Mouse (Mus musculus) urinary bladder, postnatal 10 days (tissue): ENCODE results near the gene BC005537.
"Not testable (repeated sequence)": the region's sequence is repeated elsewhere in the genome, so short reads cannot be mapped to it uniquely, and the experiment has no call there.

Experiments
- DNase-seq: peaks from one replicate; pipeline ENCODE4 v3.0.0; 2022; ENCODE audit warnings: low spot score

BC005537 gene

DNA sequence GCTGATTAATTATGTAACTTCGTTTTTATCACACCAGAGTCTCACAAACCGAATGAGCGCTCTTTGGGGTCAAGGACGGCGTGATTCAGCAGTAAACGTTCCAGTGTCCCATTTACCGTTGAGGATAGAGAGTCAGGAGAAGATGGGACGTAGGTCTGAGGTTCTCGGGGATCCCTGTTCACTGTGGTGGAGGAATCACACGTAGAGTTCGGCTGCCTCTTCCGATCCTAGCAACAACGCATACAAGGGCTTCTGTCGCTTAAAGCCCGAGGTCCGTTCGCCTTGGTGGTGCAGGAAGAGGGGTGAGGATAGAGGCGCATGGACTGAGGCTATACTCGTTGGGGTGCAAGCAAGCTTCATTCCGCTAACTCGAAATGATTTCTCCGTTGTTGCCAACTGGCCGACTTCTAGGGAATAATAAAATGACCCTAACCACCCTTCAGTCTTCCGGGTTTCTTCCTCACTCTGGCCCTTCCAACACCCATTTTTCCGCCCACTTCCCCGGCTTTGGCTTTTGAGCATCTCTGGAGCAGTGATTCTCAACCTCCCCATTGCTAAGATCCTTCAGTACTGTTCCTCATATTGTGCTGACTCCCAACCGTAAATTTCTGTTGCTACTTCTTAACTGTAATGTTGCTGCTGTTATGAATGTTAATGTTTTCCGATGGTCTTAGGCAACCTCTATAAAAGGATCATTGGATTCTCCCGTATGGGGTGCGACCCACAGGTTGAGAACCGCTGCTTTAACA is 1.4 kb upstream of the BC005537 start:
- no peak for DNase-seq

DNA sequence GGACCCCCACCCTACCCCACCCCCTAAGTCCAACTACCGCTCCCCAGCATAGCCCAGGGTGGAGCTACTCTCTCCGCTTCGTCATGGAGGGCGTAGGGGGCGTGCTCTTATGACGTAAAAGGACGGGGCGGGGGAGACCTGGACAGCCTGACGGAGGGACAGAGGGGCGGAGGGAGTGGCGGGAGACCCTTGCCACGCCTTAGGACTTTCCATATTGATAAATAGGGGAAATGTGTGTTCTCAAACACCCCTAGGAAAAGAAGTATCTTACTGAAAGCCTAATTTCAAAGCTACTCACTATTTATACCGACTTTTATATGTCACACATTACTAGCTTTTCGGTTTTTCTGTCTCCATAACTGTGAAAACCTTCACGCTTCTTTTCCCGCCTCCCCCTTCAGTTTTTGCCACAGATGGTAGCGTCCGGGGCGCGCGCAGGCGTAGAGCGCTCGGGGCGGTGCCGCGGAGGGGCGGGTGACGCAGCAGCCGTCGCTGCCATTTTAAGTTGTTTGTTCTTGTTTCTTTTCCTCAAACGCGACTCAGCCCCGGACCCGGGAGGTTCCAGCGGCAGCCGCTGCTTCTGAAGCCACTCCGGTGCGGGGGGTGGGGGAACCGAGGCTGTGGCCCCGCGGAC is 666 bp upstream of the BC005537 start:
- DNase-seq, result peak; percentile 91

DNA sequence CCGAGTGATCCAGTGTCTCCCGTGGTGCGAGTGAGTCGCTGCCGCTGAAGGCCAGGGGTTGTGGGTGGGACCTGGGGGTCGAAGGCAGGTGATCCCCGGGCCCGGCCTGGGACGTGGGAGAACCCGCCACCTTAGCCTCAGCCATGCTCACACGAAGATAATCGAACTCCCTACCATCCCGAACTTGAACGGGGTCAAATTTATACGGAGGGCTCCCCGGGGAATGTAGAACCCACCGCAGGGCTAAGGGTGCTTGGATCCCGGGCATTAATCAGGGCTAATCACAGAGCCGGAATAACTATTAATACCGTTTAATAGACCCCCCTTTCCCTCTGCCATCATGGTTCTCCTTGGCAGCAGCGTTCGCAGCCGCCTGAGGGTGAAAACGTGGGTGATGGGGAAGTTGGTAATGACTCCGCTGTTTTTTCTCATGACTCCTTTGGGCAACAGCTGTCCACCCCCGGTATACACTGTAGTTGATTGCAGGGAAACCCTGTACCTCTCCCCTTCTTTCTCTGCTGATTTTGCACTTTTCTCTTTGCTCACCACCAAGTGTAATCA is 754 bp downstream of the BC005537 start:
- DNase-seq, result peak; percentile 13

DNA sequence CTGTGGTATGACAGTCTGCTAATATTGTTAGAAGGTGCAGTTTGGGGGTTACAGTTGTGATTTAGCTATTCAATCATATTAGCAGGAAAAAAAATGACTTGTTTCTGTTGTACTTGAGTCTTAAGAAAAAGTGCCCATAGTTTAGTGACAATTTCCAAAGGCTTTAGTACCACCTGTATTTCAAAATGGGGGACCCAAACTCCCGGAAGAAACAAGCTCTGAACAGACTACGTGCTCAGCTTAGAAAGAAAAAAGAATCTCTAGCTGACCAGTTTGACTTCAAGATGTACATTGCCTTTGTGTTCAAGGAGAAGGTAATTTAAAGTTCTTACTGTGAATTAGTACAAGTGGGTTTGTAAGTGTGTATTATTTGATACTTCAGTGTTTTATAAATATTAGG is 1.7 kb downstream of the BC005537 start:
- DNase-seq, result no peak

DNA sequence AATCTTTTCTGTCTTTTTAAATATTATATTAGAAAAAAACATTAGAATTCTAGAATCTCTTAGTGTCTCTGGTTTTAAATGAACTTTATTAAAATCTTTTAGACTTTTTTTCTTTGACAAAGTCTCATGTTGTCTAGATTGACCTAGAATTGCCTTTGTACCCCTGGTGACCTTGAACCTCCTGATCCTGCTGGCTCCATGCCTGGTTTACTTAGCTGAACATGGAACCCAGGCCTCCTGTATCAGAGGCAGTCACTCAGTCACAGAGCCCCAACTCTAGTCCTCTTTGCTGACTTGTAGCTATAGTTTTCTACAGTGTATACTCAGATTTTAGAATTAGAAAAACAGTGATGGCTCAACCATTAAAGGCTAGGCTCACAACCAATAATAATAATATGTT is 4.6 kb downstream of the BC005537 start:
- no peak for DNase-seq

DNA sequence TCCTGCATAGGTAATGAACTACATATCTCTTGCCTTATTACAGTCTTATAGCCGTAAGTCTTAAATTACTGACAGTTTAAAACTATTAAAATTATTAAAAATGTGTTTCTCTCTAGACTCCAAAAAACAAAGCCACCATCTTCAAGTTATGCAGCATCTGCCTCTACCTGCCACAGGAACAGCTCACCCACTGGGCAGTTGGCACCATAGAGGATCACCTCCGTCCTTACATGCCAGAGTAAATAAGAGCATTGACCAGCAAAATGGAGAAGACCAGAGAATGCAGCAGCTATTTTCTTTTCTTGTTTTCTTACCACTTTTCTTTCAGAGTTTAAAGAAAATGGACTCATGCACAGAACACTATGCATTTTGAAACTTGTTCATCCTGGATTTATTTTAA is 11.1 kb downstream of the BC005537 start:
- DNase-seq, result no peak

DNA sequence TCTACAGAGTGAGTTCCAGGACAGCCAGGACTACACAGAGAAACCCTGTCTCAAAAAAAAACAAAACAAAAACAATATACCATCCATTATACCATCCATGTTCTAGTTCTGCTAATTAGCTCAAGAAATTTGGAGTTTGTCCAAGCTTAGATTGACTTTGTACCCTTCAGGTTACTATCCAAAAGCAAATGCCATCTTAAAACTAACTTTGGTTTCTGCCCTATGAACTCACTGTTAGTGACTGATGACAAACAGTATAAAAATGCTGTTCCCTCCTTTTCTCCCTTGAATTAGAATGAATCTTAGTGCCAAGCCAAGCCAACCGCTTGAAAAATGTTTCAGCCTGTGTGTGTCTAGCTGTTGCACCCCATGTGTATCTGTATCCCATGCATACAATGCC is 13.2 kb downstream of the BC005537 start:
- no peak for DNase-seq

DNA sequence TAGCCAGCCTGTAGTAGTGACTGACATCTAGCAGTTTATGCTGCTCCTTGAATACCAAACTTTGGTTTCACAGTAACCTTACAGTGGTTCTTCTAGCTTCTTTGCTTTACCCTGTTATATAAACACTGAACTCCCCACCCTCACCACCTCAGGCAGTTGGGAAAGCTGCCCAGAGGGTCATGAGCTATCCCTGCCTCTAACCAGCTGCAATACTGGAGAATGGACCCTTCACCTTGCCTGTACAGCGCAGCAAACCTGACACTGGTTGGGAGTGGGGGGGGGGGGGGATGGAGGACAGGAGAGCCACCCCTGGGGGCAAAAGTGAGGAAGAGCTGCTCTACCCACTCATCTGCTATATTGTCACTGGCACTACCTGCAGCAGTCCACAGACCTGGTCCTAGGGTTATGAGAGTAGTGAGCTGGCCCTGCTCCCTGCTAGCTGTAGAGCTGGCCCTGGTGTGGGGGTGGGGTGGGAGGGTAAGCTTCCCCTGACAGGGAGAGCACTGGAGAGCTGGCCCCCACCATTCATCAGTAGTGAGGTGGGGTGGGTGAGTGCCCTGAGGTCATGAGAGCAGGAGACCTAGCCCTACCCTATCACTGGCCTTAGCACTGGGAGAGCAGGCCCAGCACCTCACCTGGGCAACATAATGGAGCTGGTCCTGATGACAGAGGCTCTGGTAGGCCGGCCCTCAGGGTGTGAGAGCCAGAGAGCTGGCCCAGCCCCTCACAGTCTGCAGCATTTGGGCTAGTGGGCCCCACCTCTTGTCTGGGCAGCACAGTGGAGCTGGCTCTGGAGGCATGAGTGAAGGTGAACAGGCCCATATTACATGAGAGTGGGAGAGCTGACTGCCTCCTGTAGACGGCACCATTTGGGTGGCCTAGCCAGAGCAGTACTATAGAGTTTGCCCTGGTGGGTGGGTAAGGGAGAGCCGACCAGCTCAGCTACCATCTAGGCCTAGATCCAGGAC is 15.0 kb downstream of the BC005537 start:
- no peak for DNase-seq

DNA sequence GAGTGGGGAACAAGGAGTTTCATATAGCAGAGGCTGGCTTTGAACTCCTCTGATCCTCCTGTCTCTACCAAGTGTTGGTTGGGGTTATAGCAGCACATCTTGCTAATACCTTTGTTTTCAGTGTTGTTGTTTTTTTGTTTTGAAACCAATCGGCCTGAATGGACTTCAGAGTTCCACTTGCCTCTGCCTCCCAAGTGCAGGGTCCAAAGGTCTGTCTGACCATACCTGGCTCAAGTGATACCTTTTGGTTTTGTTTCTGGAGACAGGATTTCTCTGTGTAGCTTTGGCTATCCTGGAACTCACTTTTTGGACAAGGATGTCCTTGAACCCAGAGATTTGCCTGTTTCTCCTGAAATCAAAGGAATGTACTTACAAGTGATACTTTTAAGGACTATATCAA is 18.5 kb downstream of the BC005537 start:
- DNase-seq, result no peak

DNA sequence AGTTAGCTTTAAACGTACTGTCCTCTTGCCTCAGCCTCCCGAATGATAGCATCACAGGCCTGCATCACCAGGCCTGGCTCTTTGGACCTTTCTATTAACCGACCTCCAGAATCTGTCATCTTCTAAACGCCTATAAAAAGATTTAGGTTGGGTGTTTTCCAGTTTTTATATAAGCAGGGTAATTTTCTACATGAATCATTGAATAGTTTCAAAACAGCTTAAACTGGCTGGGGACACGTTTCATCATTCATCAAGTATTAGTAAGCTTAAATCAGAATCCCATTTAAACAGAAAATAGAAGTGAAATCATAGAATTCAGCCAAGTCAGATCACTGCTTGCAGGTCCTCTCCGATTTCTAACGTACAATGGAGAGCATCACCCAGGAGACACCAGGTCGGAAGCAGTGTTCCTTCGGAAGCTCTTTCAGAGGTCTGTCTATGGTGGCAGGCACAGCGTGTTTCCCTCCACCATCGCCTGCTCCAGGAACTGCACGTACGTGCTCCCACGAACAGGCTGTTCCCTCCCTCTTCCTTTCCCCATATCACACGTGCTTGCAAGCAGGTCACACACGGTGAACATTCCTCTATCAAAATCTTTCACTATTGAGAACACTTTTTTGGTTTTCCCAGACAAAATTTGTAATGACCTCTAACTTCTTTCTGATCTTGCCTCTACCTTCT is 21.3 kb downstream of the BC005537 start:
- DNase-seq, result no peak

DNA sequence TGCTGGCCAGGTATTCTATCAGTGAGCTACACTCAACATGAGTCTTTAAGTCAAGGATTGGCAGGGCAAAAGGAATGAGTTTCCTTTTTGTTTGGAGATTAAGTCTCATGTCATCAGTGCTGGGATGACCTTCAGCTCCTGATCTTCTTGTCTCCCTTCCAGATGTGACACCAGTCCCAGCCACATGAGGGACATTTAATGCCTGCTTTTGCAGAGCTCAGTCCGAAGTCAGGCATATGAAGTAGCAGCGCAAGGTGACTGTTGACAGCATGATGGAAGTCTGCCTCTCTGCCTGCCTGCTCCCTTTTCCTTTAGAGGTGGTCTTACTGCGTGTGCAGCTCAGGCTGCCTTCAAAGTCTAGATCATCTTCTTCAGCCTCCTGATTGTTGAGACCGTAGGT is 23.2 kb downstream of the BC005537 start:
- no peak for DNase-seq

DNA sequence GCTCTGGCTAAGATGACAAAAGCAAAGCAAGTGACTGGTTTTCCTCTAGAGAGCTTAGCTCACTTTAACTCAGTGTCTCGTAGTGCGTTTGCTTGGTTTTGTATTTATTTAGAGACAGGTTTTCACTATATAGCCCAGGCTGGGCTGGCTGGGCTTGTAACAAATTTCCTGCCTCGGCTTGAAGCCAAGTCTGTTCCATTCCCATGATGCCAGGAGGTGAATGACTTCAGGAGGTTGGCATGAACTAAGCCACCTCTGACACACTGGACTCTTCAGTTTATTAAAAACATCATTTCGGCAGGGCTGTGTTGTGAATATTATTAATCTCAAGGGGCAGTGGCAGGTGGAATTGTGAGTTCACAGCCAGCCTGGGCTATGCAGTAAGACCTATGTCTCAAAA is 24.1 kb downstream of the BC005537 start:
- no peak for DNase-seq

DNA sequence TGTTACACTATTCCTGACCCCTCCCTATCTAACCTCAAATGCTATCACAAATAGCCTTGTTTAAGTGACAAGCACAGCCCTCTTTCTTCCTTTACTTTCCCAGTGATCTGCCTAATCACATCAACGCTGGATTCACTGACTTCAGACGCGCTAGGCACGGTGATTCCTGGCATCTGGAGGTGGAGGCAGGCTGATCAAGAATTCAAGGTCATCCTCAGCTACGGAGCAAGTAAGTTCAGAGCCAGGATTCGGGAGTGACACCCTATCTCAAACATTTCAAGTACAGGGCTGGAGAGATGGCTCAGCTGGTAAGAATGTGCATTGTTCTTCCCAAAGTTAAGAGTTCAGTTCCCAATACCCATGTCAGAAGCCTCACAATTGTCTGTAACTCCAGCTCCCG is 24.7 kb downstream of the BC005537 start:
- no peak for DNase-seq

DNA sequence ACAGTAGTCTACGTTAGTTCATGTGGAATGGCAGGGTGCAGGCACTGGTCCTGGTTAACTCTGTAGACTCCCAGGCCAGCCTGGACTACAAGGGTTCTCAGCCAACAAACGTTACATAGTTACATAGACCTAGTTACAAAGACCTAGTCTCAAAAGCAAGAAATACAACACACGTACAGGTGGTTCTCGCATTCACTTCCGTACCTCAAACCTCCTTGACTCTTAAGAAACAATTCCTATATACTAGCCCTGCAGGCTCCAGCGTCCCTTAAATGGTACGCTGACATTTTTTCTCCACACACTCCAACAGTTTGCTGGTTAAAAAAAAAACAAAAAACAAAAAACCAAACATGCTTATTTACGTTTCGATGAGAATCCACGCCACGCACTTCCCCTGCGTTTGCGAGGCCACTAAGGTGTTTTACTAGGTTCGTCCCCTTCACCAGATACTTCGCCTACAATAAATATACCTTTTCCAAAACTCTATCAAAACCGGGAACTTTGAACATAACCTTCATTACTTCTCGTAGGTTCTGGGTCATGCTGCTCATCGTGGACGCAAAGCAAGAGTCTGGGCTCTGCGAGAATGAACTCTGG is 29.4 kb downstream of the BC005537 start:
- no peak for DNase-seq

DNA sequence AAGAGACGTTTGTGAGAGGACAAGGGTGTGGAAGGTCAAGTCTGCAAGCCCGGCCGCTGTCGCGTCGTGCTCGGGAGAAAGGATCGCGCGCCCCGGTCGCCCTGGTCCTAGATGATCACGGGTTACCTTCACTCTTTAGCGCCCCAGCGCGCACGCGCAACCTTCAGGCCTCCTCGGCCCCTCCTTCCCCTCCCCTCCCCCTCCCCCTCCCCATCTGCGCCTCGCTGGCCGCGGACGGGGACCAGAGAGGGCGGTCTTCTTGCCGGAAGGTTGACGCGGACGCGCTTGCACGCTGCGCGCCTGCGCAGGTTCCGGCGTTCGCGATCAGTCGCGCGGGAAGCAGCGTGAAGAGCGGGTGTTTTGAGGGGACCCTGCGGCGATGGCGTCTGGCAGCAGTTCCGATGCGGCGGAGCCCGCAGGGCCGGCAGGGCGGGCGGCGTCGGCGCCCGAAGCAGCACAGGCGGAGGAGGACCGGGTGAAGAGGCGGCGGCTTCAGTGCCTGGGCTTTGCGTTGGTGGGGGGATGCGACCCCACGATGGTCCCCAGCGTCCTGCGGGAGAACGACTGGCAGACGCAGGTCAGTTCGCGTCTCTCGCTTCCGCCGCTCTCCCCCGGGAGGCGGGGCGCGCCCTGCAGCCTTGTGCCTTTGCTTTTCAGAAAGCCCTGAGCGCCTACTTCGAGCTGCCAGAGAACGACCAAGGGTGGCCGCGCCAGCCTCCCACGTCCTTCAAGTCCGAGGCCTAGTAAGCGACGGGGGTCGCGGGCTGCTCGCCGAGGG is 30.1 kb downstream of the BC005537 start, which contains the start of the genes Acot13 and Tdp2:
Acot13 (minus strand) TSS at position 188 of the 778 bp plus-strand sequence.
Tdp2 (plus strand) TSS at position 327 of the 778 bp plus-strand sequence.
- DNase-seq, result peak; percentile 81

DNA sequence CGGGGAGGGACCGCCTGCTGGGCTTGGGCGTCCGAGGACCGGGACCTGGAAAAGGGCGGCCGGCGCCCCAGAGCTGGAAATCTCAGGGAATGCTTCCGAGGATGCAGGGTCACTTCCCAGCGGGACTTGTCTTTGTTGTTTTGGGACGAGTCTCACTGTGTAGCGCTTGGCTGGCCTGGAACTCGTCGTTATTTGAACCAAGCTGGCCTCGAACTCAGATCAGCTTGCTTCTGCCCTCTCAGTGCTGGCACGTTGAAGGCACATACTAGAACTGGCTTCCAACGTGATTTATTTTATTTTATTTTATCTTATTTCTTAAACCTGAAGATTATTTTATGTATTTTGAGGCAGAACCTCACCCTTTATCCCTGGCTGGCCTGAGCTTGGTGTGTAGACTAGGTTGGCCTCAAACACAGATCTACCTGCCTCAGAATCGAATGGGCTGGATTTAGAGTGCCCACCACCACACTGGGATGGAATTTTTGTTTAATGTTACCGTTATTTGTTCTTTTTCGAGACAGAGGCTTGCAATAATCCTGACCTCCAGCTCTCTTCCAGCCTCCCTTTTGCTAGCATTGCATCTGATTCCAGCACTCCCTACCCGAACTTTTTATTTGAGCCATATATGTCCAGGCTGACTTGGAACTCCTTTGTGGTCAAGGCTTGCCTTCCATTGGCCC is 30.8 kb downstream of the BC005537 start:
- no peak for DNase-seq

DNA sequence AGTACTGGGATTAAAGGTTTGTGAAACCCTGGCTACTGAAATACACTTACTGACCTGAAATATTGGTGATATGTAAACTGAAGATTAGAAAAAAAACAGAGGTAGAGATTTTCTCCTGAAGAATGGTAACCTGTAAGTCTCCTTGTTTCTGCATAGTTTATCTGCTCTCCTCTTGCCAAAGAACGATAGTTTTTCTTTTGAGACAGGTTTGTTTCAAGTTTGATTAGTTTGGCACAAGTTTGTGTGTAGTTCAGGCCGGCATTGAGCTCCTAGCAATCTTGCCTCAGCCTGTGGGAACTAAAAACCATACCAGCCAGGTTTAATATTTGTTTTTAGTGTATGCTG is 31.3 kb downstream of the BC005537 start:
- no peak for DNase-seq

DNA sequence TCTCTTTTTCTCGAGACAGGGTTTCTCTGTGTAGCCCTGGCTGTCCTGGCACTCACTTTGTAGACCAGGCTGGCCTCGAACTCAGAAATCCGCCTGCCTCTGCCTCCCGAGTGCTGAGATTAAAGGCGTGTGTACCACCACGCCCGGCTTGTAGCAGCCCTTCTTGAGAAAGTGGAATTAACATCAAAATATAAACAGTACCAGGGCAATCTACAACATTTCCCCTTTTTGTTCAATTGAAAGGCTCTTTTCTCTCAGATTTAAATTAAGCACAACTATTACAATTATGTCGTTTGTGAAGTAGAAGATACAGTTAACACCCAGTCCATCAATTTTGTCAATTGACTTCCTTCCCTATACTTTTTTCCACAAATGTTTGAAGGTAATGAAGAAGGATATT is 36.3 kb downstream of the BC005537 start:
- not testable (repeated sequence) for DNase-seq

DNA sequence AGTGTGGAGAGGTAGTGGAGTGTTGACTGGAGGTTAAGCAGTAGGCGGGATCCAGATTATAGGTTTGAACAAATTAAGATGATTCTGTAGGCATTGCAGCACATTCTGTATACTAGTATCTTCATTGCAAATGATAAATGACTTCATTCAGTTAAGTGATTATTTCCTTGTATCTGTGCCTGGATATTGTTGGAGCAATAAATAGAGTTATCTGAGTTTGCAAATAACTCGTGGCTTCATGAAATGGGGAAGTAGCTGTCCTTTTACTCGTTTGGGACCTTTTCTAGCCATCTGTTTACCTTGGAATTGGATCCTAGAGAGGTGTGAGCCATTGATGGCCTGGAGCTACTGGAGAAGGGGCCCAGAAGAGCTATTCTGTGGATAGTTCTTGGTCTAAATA is 38.4 kb downstream of the BC005537 start:
- no peak for DNase-seq

DNA sequence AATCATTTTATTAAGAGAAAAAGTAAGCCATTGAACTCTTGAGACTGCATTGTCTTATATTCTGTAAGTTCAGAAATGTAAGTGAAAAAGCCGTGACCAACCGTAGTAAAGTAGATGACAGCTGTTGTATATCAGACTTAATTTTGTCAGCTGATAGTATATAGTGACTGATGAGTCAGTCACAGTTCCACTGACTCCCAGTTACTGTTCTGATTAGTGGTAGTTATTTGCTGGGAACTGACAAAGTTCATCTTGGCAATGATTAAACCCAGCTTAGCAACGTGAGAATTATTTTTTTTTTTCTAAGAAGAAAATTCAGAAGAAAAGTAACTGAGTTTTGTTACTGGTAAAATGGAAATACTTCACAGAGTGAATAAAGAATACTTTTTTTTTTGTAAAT is 40.2 kb downstream of the BC005537 start:
- DNase-seq, result no peak
